Mouse (Mus musculus) right cerebral cortex, postnatal 10 days (tissue): ENCODE measurements at regions not wholly inside any gene's neighbourhood (a gene's known extent, or its start where the extent isn't known, plus 50 kb on each side); places are given as distances from the start of the nearest gene placed in this dataset.

Experiments used
- DNase-seq, 2 experiments: peaks; one replicate each; pipeline ENCODE4 v3.0.0; 2021; ENCODE audit warnings: low spot score in 2 of 2

DNA sequence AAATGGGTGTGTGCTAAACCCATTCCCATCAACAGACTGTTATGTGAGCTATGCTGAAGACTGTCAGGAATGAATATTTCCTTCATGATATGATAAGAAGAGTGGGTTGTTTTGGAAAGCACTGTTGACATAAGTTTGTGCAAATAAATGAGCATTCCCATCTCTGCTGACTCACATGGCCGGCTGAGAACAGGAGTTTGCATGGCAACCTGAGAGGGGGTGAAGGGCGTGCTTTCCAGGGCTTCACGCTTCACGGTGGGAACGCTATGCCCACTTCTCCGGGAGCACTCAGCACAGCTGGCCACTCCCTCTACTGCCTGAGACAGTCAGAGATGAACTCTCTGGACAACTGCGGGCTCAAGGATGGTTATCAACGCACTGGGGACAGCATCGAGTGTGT is 348.9 kb upstream of the Slc24a5 start:
- no peak for DNase-seq

- DNase-seq, result no peak
Observed at GRCm38 (mm10) chr2:124719820-124720478, 348.0 kb upstream of the Slc24a5 start.

- peak; percentile 82 for DNase-seq
Observed at GRCm38 (mm10) chr2:124720593-124721445, 347.1 kb upstream of the Slc24a5 start.

- no peak for DNase-seq
Observed at GRCm38 (mm10) chr2:124724171-124724570, 343.8 kb upstream of the Slc24a5 start.

DNA sequence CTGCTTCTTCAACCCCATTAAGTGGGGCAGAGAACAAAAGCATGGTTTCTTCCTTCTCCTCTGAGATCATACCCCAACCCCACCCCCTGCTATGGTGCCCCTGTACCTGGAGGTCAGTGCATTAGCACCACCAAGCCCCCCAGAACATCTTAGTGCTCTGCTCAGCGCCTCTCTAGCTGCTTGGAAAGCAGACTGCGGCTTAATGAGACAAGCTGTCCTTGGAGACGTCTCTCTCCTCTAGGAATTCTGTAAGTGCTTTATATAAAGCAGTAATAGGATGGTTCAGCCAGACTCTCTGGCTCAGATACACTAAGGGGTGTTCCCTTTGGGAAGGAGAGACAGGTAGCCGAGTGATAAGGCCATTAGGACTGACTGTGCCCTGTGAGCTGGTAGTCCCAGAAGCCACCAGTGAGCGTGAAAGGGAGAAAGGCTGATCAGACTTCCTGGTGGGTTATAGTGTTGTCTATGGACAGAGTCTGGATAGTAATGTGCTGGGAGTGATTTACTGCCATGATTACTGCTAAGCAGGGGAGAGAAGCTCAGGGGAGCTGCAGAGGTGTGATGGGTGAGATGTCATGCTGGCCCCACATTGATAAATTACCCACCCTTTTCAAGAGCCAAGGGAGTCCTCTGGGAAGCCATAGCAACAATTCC is 343.0 kb upstream of the Slc24a5 start:
- DNase-seq, result no peak

DNA sequence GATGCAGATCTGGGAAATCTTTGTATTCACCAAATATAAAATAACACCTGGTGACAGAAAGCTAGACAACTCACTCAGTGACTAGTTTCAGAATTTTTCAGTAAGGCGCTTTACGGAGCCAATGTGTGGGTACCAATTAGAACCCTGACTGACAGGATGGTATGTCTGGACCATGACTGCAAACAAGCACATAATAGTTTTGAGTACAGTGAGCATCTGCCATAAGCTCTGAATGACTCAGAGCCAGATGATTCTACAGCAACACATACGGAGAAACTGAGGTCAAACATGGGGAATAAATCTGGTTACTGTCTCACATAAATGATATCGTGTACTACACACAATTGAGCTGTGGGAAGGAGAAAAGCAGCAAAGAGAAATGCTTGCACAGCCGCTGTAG is 339.9 kb upstream of the Slc24a5 start:
- no peak for DNase-seq

GRCm38 (mm10) chr2:124732593-124732992 is 335.3 kb upstream of the Slc24a5 start:
- no peak for DNase-seq

DNA sequence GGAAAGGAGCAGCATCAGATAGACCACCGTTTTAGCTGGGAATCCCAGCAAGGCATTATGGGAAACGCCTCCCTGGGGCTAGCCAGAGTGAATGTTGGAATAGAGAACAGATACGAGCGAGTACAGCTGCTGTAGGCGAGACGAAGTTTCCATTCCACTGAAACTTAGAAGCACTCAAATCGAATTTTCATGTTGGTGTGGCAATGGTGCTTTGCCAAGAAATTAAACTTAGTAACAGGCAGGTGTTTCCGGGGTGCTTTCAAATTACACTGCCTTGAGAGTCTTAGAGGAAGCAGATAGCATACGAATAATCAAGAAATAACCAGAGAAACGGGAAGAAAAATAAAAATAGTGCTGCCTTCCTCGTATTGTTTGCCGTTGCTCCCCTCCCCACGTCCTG is 327.1 kb upstream of the Slc24a5 start:
- no peak for DNase-seq

- no peak for DNase-seq
Observed at GRCm38 (mm10) chr2:124742964-124743363, 325.0 kb upstream of the Slc24a5 start.

DNA sequence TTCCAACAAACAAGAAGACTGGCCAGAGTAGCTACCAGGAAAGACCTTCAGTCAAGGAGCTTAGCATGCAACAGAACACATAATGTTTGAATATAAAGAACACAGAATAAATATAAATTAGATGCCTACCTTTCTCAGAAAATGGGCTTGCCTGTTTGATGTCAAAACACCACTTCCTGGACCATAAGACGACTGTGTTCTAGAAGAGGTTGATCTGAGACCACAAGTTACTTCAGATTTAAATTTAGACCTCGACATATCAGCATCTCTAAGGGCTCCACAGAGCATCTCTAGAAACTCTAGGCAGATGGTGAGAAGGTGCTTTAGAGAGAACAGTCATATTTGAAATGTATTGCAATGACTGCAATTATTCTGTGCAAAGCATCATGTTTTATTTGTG is 322.9 kb upstream of the Slc24a5 start:
- DNase-seq, result no peak

- no peak for DNase-seq
Observed at GRCm38 (mm10) chr2:124747119-124747518, 320.8 kb upstream of the Slc24a5 start.

- DNase-seq, result peak; percentile 78 to 86
Observed at GRCm38 (mm10) chr2:124747627-124748026, 320.3 kb upstream of the Slc24a5 start.

- no peak for DNase-seq
Observed at GRCm38 (mm10) chr2:124751832-124752231, 316.1 kb upstream of the Slc24a5 start.

- no peak for DNase-seq
Observed at GRCm38 (mm10) chr2:124753717-124754116, 314.2 kb upstream of the Slc24a5 start.

- DNase-seq, result no peak
Observed at GRCm38 (mm10) chr2:124755244-124755643, 312.7 kb upstream of the Slc24a5 start.

DNA sequence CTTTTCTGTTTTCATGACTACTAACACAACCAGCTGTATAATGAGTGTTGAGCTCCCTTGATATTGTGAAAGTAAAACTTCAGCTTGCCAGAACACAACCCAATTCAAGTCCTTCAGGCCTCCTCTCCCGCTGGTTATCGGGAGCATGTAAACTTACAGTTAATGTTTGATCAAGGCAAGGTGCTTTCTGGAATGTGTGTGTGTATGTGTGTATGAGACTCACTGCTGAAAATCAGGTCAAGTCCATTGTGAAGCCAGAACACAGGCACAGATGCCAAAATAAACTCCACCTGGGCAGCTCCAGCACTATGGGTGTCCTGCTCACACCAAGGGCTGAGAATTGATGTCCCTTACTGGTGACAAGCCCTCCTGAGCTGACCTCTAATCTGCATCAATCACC is 308.9 kb upstream of the Slc24a5 start:
- no peak for DNase-seq

- DNase-seq, result no peak
Observed at GRCm38 (mm10) chr2:124763650-124764049, 304.3 kb upstream of the Slc24a5 start.

DNA sequence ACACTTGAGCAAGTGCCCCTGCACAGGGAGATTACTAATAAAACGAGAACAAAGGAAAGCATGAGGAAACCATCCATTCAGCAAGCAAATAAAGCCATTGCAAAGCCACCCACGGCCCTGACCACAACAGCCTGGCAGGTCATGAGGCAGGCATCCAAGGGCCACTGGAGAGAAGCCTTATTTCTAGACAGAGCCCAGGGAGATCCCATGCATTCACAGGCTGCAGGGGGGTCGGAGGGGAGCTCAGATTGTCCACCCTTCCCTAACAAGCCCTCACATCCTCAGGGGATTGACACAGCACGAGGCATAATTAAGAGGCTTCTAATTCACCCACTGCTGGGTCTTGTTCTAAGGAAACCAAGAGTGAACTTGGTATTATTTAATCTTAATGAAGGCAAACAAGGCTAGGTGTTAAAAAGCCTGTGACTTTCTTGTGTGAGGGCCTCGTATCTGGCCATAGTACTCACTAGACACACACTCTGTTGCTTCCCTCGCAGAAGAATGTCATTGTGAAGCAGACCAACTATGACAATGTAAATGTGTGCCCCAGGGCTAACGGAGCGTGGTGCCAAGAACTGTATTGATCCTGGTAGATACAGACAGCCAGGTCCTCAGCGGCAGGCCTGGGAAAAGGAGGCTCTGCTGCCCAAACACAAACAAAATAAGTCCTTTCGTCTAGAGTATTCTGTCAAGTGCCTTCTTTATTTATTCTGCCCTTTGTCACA is 303.6 kb upstream of the Slc24a5 start:
- no peak for DNase-seq

- no peak for DNase-seq
Observed at GRCm38 (mm10) chr2:124769267-124769967, 298.5 kb upstream of the Slc24a5 start.

DNA sequence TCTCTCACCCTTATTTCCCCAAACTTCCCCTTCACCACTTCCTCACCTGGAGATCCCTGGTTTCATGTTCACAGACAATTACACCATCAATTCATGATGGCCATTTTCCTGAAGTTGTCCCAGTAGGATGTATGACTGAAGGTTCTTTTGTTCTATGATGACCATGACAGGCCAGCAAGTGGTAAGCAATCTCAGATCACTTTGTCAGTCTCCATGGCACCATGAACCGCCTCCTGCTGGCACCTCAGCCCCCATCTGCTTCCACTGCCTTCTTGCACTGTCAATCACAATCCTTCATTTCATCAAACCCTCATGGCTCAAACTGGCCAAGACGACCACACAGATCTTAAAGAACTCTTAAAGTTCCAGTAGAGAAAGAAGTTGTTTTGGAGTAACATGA is 297.9 kb upstream of the Slc24a5 start:
- no peak for DNase-seq

GRCm38 (mm10) chr2:124772055-124772708 is 295.7 kb upstream of the Slc24a5 start:
- DNase-seq, result no peak
